Mouse (Mus musculus) hindbrain, embryonic 11.5 days (tissue): ENCODE data around the gene Fam71e2. TPM values are rescaled to one million over a fixed set of nuclear protein-coding genes. Genes with fewer than 3 reads are reported as not detected.

Source experiments
- ATAC-seq: fragments of 200-750 bp; cut with Nextera tagmentation; 2 replicates; pipeline ENCODE4 v1.8.0; 2017; ENCODE audit warnings: mild to moderate bottlenecking, moderate TSS enrichment, moderate library complexity; ENCODE audit not compliant: low FRiP score
- DNase-seq: peaks from one replicate; pipeline ENCODE4 v3.0.0-alpha.2; 2015; ENCODE audit warnings: low spot score
- H3K27ac ChIP-seq: fragments of 300-500 bp; sonication (generic); 2 replicates; pipeline ENCODE4 v1.5.1; 2014; ENCODE audit warnings: mild to moderate bottlenecking, low read depth, low read length
- H3K27me3 ChIP-seq: fragments of 300-500 bp; sonication (generic); 2 replicates; pipeline ENCODE4 v1.6.1; 2014; ENCODE audit warnings: mild to moderate bottlenecking, low read length, moderate library complexity, mixed read lengths; ENCODE audit not compliant: control insufficient read depth, insufficient read depth
- H3K36me3 ChIP-seq: fragments of 300-500 bp; sonication (generic); 2 replicates; pipeline ENCODE4 v1.6.1; 2014; ENCODE audit warnings: mild to moderate bottlenecking, low read length, moderate library complexity, mixed read lengths; ENCODE audit not compliant: control insufficient read depth, insufficient read depth
- H3K4me1 ChIP-seq: fragments of 300-500 bp; sonication (generic); replicated peaks from 2 replicates; pipeline ENCODE4 v1.6.1; 2014; ENCODE audit warnings: low read length, mixed read lengths; ENCODE audit not compliant: control insufficient read depth, insufficient read depth
- H3K4me2 ChIP-seq: fragments of 300-500 bp; sonication (generic); replicated peaks from 2 replicates; pipeline ENCODE4 v1.6.1; 2014; ENCODE audit warnings: mild to moderate bottlenecking, low read depth, low read length
- H3K4me3 ChIP-seq: fragments of 300-500 bp; sonication (generic); 2 replicates; pipeline ENCODE4 v1.5.1; 2014; ENCODE audit warnings: low read depth, low read length
- H3K9ac ChIP-seq: fragments of 300-500 bp; sonication (generic); 2 replicates; pipeline ENCODE4 v1.6.1; 2014; ENCODE audit warnings: low read depth, low read length
- H3K9me3 ChIP-seq: fragments of 300-500 bp; sonication (generic); 2 replicates; pipeline ENCODE4 v1.6.1; 2016; ENCODE audit warnings: low read length; ENCODE audit not compliant: control insufficient read depth
- WGBS: fragments of 180-500 bp; shearing (Covaris S2); extraction: QIAGEN DNeasy Blood & Tissue Kit; methylation state at CpG from one replicate; pipeline ENCODE4 v1.1.7; 2014; 5-methylcytosine and 5-hydroxymethylcytosine counted together
- polyA plus RNA-seq: library from polyadenylated mRNA; unstranded; fragments of >200 nt; fragmentation: Nextera tagmentation; extraction: Ambion mirVana; gene quantifications from 2 replicates; pipeline ENCODE4 v1.2.1, GENCODE M21; 2014

Fam71e2 gene
- polyA plus RNA-seq, 1 experiment from 2014 or later, result not detected

DNA sequence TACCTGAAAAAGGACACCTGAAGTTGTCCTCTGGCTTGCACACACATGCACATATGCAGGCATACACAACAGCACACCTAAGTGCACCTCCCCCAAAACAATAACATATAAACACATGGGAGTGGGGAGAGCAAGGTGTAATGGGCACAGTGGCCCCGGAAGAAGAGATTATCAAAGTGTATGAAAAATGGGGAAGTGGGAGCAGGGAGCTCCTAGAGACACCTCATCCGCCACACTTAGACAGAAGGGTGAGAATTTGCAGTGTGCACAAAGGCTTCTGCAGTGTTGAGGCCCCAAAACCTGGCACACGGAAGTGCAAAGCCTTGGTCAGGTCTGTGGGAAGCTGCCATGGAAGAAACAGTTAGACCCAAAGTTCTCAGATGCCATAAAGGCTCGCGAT lies 40.0 kb downstream of the Fam71e2 start:
- no peak for DNase-seq
- no peak overlapping the region for H3K9ac ChIP-seq
- ATAC-seq, result no peak
- H3K9me3 ChIP-seq, result no peaks in the 10 kb centered on the region
- 81% methylated on average over 5 of the region's 5 CpGs for WGBS
- no peaks in the 10 kb centered on the region for H3K4me1 ChIP-seq
- H3K27me3 ChIP-seq, result no peaks in the 10 kb centered on the region
- no peak overlapping the region for H3K4me3 ChIP-seq
- H3K4me2 ChIP-seq, result no peak overlapping the region
- H3K27ac ChIP-seq, result no peak overlapping the region
- no peaks in the 10 kb centered on the region for H3K36me3 ChIP-seq

DNA sequence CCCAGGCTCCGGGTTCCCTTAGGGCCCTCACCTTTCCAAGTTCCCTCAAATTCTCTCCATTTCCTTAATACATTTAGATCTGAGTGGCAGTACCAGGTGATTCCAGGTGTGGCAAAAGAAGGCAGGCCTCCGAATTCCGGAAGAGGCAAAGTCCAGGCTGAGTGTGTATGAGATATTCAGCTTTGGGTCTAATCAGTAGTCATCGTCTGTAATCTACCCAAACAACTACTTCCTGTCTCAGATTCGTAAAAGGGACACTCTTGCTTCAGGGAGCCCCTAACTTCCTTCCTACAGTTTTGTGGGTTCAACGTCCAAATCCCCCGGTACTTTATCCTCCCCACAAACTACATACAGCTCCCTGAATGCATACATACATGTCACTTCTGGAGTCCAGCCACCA lies 45.9 kb downstream of the Fam71e2 start, which contains the start of gene Tmem150b:
Gene Tmem150b, minus strand, starts transcription at position 81 of the 400 bp plus-strand sequence.
- H3K27ac ChIP-seq, result no peak within 1 kb of the TSS
- H3K9me3 ChIP-seq, result no peaks in the 10 kb centered on the region
- ATAC-seq (no peak), DNase-seq (no peak)
- H3K9ac ChIP-seq, result no peak within 1 kb of the TSS
- no peak within 1 kb of the TSS for H3K4me2 ChIP-seq
- H3K4me1 ChIP-seq, result no peaks in the 10 kb centered on the region
- H3K4me3 ChIP-seq, result no peak within 1 kb of the TSS
- WGBS, result 90% methylated on average over 7 of the region's 7 CpGs
- H3K27me3 ChIP-seq, result no peaks in the 10 kb centered on the region
- no peaks in the 10 kb centered on the region for H3K36me3 ChIP-seq

DNA sequence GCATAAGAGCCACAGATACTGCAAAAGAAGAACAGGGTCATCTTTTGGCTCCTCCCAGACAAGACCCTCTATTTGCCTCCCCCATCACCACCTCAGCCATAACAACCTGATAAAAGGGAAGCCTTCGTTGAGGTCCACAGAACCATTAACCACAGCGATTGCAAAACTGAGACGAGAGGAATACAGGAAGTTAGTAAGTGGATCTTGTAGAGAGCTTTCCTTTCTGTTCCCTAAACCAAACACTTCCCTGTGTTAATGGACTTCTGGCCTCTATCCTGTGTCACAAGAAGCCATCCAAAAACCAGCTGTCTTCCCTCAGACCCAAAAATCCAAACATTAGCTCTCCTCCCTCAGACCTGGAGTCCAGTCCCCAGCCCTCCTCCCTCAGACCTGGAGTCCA lies 46.7 kb downstream of the Fam71e2 start:
- 83% methylated on average over 3 of the region's 3 CpGs for WGBS

DNA sequence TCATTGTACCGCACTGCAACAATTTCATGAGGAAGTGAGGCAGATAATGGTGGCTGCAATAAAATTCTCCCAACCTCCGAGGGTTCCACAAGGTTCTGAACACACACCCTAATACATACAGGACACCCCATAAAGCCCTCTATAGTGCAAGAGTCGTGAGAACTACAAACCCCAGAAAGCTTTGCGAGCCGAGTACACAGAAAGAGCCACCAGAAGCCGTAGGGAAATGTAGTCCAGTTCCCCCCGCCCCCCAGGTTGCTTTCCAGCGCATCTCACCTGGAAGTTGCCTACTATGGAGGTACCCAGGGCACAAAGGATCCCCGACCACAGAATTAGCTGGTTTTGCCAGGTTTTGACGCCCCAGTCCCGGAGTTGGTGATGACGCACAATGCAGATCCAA lies 47.6 kb downstream of the Fam71e2 start:
- peak; percentile 21 for DNase-seq
- Histone ChIP-seq H3K4me2 (peak overlapping the region; percentile 32), H3K9ac (no peak overlapping the region), H3K9me3 (no peaks in the 10 kb centered on the region), H3K27me3 (no peaks in the 10 kb centered on the region), H3K4me3 (no peak overlapping the region; the same call in 1 of the 2 replicates), H3K4me1 (no peaks in the 10 kb centered on the region), H3K36me3 (no peaks in the 10 kb centered on the region), H3K27ac (no peak overlapping the region)
- ATAC-seq, result no peak
- 38% methylated on average over 12 of the region's 12 CpGs for WGBS

More for the DNA sequence above, 46.7 kb downstream of the Fam71e2 start:
- Histone ChIP-seq H3K4me1 (no peaks in the 10 kb centered on the region), H3K36me3 (no peaks in the 10 kb centered on the region), H3K27ac (no peak overlapping the region), H3K4me2 (no peak overlapping the region), H3K9ac (no peak overlapping the region), H3K4me3 (no peak overlapping the region), H3K27me3 (no peaks in the 10 kb centered on the region), H3K9me3 (no peaks in the 10 kb centered on the region)
- ATAC-seq, result no peak
- DNase-seq, result no peak

DNA sequence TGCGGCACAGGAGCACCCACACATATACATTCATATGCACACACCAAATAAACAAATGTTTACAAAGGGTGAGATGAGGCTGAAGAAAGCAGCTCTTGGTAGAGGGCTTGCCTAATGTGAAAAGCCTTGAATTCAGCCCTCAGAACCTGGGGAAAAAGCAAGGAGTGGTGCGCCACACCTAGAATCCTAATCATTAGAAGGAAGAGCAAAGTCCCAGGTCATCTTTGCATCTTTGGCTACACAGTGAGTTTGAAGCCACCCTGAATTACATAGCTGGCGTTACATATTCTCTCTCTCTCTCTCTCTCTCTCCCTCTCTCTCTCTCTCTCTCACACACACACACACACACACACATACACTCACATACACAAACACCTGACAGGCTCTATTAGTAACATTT lies 51.8 kb downstream of the Fam71e2 start:
- no peak for ATAC-seq
- Histone ChIP-seq H3K9ac (no peak overlapping the region), H3K4me2 (no peak overlapping the region), H3K27me3 (no peaks in the 10 kb centered on the region), H3K36me3 (peaks cover 3% of the 10 kb centered on the region; the same call in 1 of the 2 replicates), H3K27ac (no peak overlapping the region), H3K4me1 (no peaks in the 10 kb centered on the region), H3K4me3 (no peak overlapping the region), H3K9me3 (no peaks in the 10 kb centered on the region)
- DNase-seq, result no peak
- WGBS, result 94% methylated on average over 3 of the region's 3 CpGs

DNA sequence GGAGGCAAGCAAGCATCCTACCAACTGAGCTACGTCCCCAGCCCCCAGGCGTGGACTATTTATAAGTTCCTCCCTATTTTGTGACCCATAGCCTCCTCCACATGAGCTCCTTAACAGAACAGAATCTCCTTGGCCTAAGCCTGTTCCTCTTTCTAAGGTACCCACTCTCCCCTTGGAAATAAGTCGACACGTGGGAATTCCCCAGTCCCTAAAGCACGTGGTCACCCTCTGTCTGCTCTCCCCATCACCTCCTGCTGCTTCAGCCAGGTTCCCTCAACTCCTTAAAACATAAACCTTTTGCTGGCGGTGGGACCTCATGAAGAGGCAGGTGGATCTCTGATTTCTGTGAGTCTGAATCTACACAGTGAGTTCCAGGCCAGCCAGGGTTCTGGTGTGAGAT lies 54.1 kb downstream of the Fam71e2 start:
- H3K9ac ChIP-seq, result no peak overlapping the region
- H3K36me3 ChIP-seq, result peaks cover 9% of the 10 kb centered on the region; the same call in 1 of the 2 replicates
- no peaks in the 10 kb centered on the region for H3K27me3 ChIP-seq
- no peak for DNase-seq
- ATAC-seq, result no peak
- H3K4me3 ChIP-seq, result no peak overlapping the region
- no peak overlapping the region for H3K27ac ChIP-seq
- H3K4me2 ChIP-seq, result no peak overlapping the region
- no peaks in the 10 kb centered on the region for H3K4me1 ChIP-seq
- 73% methylated on average over 6 of the region's 6 CpGs for WGBS
- no peaks in the 10 kb centered on the region for H3K9me3 ChIP-seq

DNA sequence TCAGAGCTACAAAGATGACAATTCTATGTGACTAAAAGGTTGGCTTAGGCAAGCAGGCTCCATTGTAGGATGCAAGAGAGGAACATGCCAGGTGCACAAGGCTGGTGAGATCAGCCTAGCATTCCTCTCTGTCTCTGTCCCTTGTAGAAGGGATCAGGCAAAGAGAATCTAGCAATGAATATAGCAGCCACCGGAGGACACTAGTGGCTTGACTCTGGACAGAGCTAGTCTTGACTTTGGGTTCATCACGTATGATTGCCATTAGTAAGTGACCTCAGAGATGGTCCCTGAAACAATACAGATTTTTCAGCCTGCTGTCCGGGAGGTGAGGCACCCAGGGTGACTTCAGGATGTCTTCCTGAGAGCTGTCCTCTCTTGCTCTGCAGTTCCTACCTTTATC lies 58.5 kb downstream of the Fam71e2 start:
- Histone ChIP-seq H3K9ac (no peak overlapping the region), H3K27ac (no peak overlapping the region), H3K27me3 (no peaks in the 10 kb centered on the region), H3K4me2 (no peak overlapping the region), H3K36me3 (peaks cover 14% of the 10 kb centered on the region), H3K4me3 (no peak overlapping the region), H3K4me1 (no peaks in the 10 kb centered on the region), H3K9me3 (no peaks in the 10 kb centered on the region)
- WGBS, result 87% methylated on average over 3 of the region's 3 CpGs
- DNase-seq (no peak), ATAC-seq (no peak)

DNA sequence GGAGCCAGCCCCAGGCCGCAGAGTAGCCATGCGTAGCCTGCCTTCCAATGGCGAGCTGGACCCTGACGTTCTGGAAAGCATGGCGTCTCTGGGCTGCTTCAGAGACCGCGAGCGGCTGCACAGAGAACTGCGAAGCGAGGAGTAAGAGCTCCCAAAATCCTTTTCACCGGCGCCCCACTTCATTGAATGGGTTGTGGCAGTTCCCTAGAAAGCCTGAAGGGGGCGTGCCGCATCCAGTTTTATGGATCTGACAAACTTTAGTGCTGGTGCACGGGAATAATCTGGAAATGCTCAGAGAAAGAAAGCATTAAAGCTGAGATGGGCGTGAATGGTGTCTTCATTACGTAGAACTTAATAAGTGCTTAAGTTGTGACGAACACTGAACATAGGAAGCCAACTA lies 66.0 kb downstream of the Fam71e2 start:
- ATAC-seq, result no peak
- no peaks in the 10 kb centered on the region for H3K4me1 ChIP-seq
- 37% methylated on average over 18 of the region's 18 CpGs for WGBS
- no peak overlapping the region for H3K4me2 ChIP-seq
- no peak overlapping the region for H3K27ac ChIP-seq
- H3K27me3 ChIP-seq, result no peaks in the 10 kb centered on the region
- H3K4me3 ChIP-seq, result no peak overlapping the region
- peak; percentile 74 for DNase-seq
- peaks cover 12% of the 10 kb centered on the region for H3K36me3 ChIP-seq
- no peaks in the 10 kb centered on the region for H3K9me3 ChIP-seq
- no peak overlapping the region for H3K9ac ChIP-seq
